Mouse (Mus musculus) heart, postnatal 4 days (tissue): ENCODE results near the gene Zbtb8b. TPM values are rescaled to one million over a fixed set of nuclear protein-coding genes. Genes with fewer than 3 reads are reported as not detected.

ENCODE experiments used
- total RNA-seq, 2 experiments: library from RNA; stranded (reverse); gene quantifications; 2 replicates each; pipeline ENCODE4 v1.2.3; 2021

Gene Zbtb8b
- total RNA-seq, 2 experiments from 2014 or later, result 0.92 to 1.2 TPM

Other genes starting within 250 kb of the Zbtb8b start
- gene C77080, start 179.4 kb downstream of the Zbtb8b start, total RNA-seq, result 1 to 10 TPM; 6.5 to 8.6 TPM
- 1 to 10 TPM; 8.7 to 9.5 TPM for gene Sync, start 153.2 kb downstream of the Zbtb8b start, total RNA-seq
- gene Rbbp4, start 105.5 kb downstream of the Zbtb8b start, total RNA-seq, result 100 to 1,000 TPM; 195 to 199 TPM
- gene Zbtb8os, start 105.2 kb downstream of the Zbtb8b start, total RNA-seq, result 10 to 100 TPM; 20.6 to 22.2 TPM
- gene Zbtb8a, start 62.7 kb downstream of the Zbtb8b start, total RNA-seq, result 1 to 10 TPM; 8.7 to 9.0 TPM
- gene Bsdc1, start 20.7 kb upstream of the Zbtb8b start, total RNA-seq, result 10 to 100 TPM; 34.0 to 36.6 TPM
- not detected for gene Tssk3, start 50.2 kb upstream of the Zbtb8b start, total RNA-seq
- gene Fam229a, start 50.3 kb upstream of the Zbtb8b start, total RNA-seq, result not detected
- gene Marcksl1, start 72.7 kb upstream of the Zbtb8b start, total RNA-seq, result 10 to 100 TPM; 96.6 to 97.7 TPM
- 10 to 100 TPM; 45.0 to 46.4 TPM for gene Hdac1, start 101.9 kb upstream of the Zbtb8b start, total RNA-seq
- gene Lck, start 132.8 kb upstream of the Zbtb8b start, total RNA-seq, result under 1 TPM; 0.86 to 0.91 TPM
- gene Fam167b, start 137.7 kb upstream of the Zbtb8b start, total RNA-seq, result 1 to 10 TPM; 1.5 TPM
- 100 to 1,000 TPM; 146 to 160 TPM for gene Eif3i, start 159.8 kb upstream of the Zbtb8b start, total RNA-seq
- gene Tmem234, start 159.8 kb upstream of the Zbtb8b start, total RNA-seq, result 10 to 100 TPM; 64.8 to 72.1 TPM
- gene Dcdc2b, start 173.4 kb upstream of the Zbtb8b start, total RNA-seq, result under 1 TPM; 0.27 to 0.76 TPM
- 10 to 100 TPM in 1 of 2 experiments, 1 to 10 TPM in 1; 9.3 to 14.3 TPM for gene Iqcc, start 178.2 kb upstream of the Zbtb8b start, total RNA-seq
- 10 to 100 TPM; 30.9 to 33.3 TPM for gene Ccdc28b, start 183.1 kb upstream of the Zbtb8b start, total RNA-seq
- 10 to 100 TPM; 40.0 to 41.9 TPM for gene Txlna, start 200.2 kb upstream of the Zbtb8b start, total RNA-seq
- 10 to 100 TPM; 70.2 to 71.9 TPM for gene Kpna6, start 231.9 kb upstream of the Zbtb8b start, total RNA-seq